Mouse (Mus musculus): ENCODE data around the gene Kcnk3.

DNA sequence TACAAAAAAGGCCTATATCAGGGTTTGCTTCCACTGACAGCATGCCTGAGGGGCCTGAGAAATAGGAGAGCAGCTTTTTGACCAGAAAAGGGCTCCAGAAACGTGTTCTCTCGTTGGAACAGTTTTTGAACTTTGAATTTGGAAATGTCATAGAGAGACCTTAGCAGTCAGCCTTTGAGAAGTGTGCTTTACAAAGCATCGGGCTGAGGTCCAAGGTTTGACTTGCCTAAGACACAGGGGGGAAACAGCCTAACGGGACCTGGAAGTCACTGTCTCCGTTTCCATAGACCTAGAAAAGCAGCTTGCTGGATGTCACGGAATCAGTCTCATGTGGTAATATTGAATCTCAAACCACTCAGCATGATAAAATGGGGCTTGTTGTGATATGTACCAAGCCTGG lies 36.0 kb upstream of the Kcnk3 start:
- TF ChIP-seq POLR2AphosphoS2 (IDR thresholded peaks at IDR 0.05; ENCODE audit: insufficient read length, low read depth) = no peak
- no peak for TF ChIP-seq TCF12 (IDR thresholded peaks at IDR 0.05; ENCODE audit: insufficient read depth, poor library complexity, severe bottlenecking)
